Mouse (Mus musculus) spleen, postnatal 36 days (tissue): ENCODE measurements around the gene Pmfbp1.
A peak's percentile ranks its signal among the peaks of the same experiment; 100 is the strongest.

Source experiments
- DNase-seq, 2 experiments: peaks; one replicate each; pipeline ENCODE4 v3.0.0; 2022; ENCODE audit warnings: low spot score in 2 of 2, mixed read lengths in 1 of 2

The Pmfbp1 gene

GRCm38 (mm10) chr8:109591367-109591766 lies 97.5 kb downstream of the Pmfbp1 start:
- peak in 1 of 2 experiments; percentile 15 for DNase-seq

GRCm38 (mm10) chr8:109592164-109592563 lies 98.3 kb downstream of the Pmfbp1 start:
- DNase-seq = peak in 1 of 2 experiments; percentile 15
